Mouse (Mus musculus) spleen, adult 2 months (tissue): Measurements from ENCODE around the gene Frs2.

Experiments
- CTCF ChIP-seq: fragments of 200-500 bp; IDR thresholded peaks from 2 replicates; pipeline ENCODE4 v1.5.1; 2011; ENCODE audit warnings: mild to moderate bottlenecking, inconsistent platforms; ENCODE audit not compliant: insufficient read depth, insufficient read length, insufficient replicate concordance; ENCODE audit errors: extremely low read depth
- POLR2A ChIP-seq: fragments of 200-500 bp; IDR thresholded peaks from 2 replicates; pipeline ENCODE4 v1.6.1; 2011; ENCODE audit warnings: low read depth, low read length, inconsistent platforms

GRCm38 (mm10) chr10:117146421-117146820 lies 1.9 kb downstream of the Frs2 start:
- no peak for TF ChIP-seq CTCF
- TF ChIP-seq POLR2A = no peak
